Mouse (Mus musculus) lung, postnatal 0 days (tissue): Measurements from ENCODE around the gene Kitl.

ENCODE experiments used
- CTCF ChIP-seq: IDR thresholded peaks from 2 replicates; pipeline ENCODE4 v1.5.1; 2016; ENCODE audit warnings: antibody characterized with exemption, mild to moderate bottlenecking
- EP300 ChIP-seq: IDR thresholded peaks from 2 replicates; pipeline ENCODE4 v1.6.1; 2016; ENCODE audit warnings: antibody characterized with exemption, mild to moderate bottlenecking, control low read depth

DNA sequence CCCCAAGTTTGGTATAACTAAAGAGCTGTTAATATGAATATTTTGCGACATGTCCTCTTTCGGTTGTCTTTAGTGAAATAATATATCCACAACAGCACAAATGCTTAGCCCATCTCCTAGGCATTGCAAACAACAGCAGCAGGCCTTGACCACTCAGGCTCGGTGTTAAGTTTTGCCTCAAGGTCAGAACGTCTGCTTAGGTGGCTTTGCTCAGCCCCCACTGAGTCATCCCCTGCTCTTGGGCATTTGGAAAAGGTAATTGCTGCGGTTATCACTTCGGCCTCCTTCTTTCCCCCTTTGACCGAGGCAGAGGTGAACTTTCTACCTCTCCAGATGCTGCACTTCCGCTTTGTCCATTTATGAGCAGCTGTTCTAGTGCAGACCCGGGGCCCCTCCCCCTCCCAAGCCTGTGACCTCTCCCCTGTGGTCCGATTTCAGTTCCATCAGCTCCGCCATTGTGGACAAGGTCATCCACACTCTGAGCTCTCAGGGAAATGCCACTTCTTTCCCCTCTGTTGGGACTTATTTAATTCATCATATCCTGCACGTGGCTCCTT, 23.0 kb downstream of the Kitl start:
- no peak for TF ChIP-seq CTCF
- no peak for TF ChIP-seq EP300
